Mouse (Mus musculus): Measurements from ENCODE around the gene Wnk1. TPM values are rescaled to one million over a fixed set of nuclear protein-coding genes. Genes with fewer than 3 reads are reported as not detected.

Gene Wnk1
- total and polyA plus RNA-seq, 3 experiments, result 31.6 to 735 (median 104) TPM

DNA sequence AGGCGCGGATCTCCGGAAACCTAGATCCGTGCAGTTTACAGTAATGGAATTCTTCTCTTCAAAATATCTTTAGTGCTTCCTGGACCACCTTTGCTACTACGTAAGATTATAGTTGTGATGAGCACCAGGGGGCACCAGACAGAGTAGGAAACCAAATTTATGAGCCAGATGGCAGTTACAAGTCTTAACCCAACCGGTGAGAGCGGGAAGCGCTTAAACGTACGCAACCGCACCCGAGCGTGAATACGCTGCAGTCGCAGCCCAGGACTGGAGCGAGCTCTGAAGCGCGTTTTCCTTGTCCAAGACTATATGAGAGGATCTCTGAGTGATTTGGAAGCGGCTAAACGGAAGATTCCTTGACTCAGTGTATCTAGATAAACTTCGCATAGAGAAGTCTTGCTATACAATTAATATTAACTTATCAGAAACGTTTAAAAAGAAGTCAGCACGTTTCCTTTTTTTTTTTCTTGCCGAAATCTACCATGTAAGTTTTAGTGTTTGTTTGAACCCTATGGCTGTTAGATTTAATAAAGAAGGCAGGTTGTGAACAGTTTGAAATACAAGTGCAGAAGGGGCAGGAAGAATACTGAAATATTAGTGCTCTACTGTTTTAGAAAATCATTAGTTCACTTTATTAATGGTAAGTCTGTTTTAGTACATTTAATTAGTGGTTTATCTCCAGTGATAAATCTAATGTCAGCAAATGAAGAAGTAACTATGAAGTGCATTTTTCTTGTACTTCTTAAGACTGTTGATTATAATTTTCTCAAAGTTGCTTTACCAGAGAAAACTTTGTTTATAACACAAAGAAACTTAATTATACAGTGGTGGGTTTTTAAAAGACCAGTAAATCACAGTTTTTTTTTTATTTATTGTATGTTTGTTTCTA, 1.4 kb upstream of the Wnk1 start (continued):
- no peak for TF ChIP-seq MAZ (IDR thresholded peaks at IDR 0.05; ENCODE audit: low read depth, low read length)

DNA sequence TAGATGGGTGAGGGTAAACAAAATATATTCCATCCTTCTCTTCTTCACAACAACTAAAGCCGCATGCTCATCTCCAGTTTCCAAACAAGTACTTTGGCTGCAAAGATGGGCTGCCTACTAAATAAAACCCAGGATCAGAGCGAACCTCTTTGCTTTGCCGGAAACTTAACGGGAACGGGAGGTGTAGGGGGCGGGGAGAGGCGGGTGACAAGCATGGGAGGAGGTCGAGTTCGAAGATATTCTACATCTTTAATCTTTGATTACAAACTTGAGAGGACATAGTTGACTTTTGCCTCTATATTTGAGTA, 738 bp upstream of the Wnk1 start:
- Histone ChIP-seq H3K9me3 (replicated peaks; ENCODE audit: insufficient read depth, low read length) (no peaks in the 10 kb centered on the region), H3K4me1 (ENCODE audit: control insufficient read depth in 1 of 2, insufficient read depth in 2 of 2, low read length in 2 of 2) (no peaks in the 10 kb centered on the region; a peak in 1 of 4 replicates), H3K4me3 (ENCODE audit: control insufficient read depth in 1 of 2, insufficient read depth in 1 of 2, low read depth in 2 of 2, low read length in 2 of 2) (peak overlapping the region; percentile 56 to 72), H3K79me2 (ENCODE audit: control insufficient read depth, insufficient read depth, low read length, poor library complexity) (peaks cover 36% of the 10 kb centered on the region), H3K27ac (ENCODE audit: control insufficient read depth, low read depth, low read length) (peak overlapping the region; percentile 80), H3K36me3 (ENCODE audit: control insufficient read depth in 1 of 2, insufficient read depth in 2 of 2, low read length in 2 of 2) (peaks cover 0 to 19% of the 10 kb centered on the region in 2 experiments; a peak in 2 of 4 replicates), H3K27me3 (ENCODE audit: control insufficient read depth in 1 of 2, insufficient read depth in 2 of 2, low read length in 2 of 2) (no peaks in the 10 kb centered on the region), H3K9ac (ENCODE audit: control insufficient read depth, low read depth, low read length, poor library complexity, severe bottlenecking) (peak overlapping the region; percentile 73)
- TF ChIP-seq CHD2 (IDR thresholded peaks at IDR 0.05; ENCODE audit: low read length) (no peak), MEF2A (IDR thresholded peaks at IDR 0.05; ENCODE audit: extremely low read depth, insufficient replicate concordance, low read depth, low read length, poor library complexity, severe bottlenecking) (no peak), SMC3 (IDR thresholded peaks at IDR 0.05; ENCODE audit: low read depth, low read length) (no peak), NELFE (IDR thresholded peaks at IDR 0.05; ENCODE audit: low read depth, low read length) (peak; percentile 18; the same call in 1 of the 2 replicates), CHD1 (IDR thresholded peaks at IDR 0.05; ENCODE audit: low read depth, low read length) (0 out of 2 replicates have a peak, but pooled peaks have one; percentile 25), POLR2AphosphoS2 (IDR thresholded peaks at IDR 0.05; ENCODE audit: low read length) (no peak), USF1 (IDR thresholded peaks at IDR 0.05; ENCODE audit: low read depth, low read length) (no peak), MXI1 (IDR thresholded peaks at IDR 0.05; ENCODE audit: low read depth, low read length) (peak; percentile 13)
- DNase-seq (ENCODE audit: low read depth, low spot score), result peak; percentile 80

DNA sequence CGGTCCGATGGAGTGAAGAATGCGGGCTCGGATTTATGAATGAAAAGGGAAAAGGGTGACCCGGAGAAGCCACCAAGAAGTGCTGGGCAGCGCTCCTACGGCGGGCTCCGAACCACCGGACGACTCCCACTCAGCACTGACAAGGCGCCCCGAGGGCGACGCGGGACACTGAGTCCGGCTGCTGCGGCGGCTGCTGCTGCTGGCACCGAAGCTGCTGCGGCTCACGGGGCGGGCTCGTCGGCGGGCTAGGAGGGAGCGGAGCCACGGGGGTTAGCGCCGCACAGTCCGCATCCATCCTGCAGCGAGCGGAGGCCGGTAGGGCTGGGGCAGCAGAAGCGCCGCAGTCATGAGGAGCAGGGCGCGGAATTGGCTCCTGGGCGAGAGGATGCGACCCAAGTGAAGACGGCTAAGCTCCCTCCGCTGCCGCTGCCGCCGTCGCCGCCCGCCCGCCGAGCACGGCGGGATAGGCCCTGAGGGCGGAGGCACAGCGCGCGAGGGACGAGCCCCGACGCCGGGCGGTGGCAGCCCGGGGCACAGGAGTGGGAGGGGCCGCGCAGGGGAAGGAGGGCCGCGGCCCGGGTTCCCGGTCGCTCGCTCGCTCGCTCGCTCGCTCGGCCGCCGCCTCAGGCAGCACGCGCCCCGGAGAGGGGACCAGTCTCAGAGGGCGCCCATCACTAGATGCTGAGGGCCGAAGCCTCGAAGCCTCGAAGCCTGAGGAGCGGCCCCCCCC, 671 bp downstream of the Wnk1 start:
- Histone ChIP-seq H3K9ac (ENCODE audit: control insufficient read depth, low read depth, low read length, poor library complexity, severe bottlenecking) (peak overlapping the region; percentile 98), H3K36me3 (ENCODE audit: control insufficient read depth in 1 of 2, insufficient read depth in 2 of 2, low read length in 2 of 2) (peaks cover 0 to 28% of the 10 kb centered on the region in 2 experiments; a peak in 2 of 4 replicates), H3K9me3 (replicated peaks; ENCODE audit: insufficient read depth, low read length) (no peaks in the 10 kb centered on the region), H3K4me3 (ENCODE audit: control insufficient read depth in 1 of 2, insufficient read depth in 1 of 2, low read depth in 2 of 2, low read length in 2 of 2) (peak overlapping the region; percentile 64 to 94), H3K79me2 (ENCODE audit: control insufficient read depth, insufficient read depth, low read length, poor library complexity) (peaks cover 45% of the 10 kb centered on the region), H3K27ac (ENCODE audit: control insufficient read depth, low read depth, low read length) (peak overlapping the region; percentile 53), H3K27me3 (ENCODE audit: control insufficient read depth in 1 of 2, insufficient read depth in 2 of 2, low read length in 2 of 2) (no peaks in the 10 kb centered on the region), H3K4me1 (ENCODE audit: control insufficient read depth in 1 of 2, insufficient read depth in 2 of 2, low read length in 2 of 2) (peaks cover 0 to 10% of the 10 kb centered on the region in 2 experiments; a peak in 3 of 4 replicates)
- peak; percentile 73 for DNase-seq (ENCODE audit: low read depth, low spot score)
- TF ChIP-seq NRF1 (IDR thresholded peaks at IDR 0.05; ENCODE audit: insufficient read depth, low read depth, low read length, poor library complexity, severe bottlenecking) (0 out of 2 replicates have a peak, but pooled peaks have one; percentile 27), GATA1 (IDR thresholded peaks at IDR 0.05; ENCODE audit: low read depth, low read length) (no peak), MAZ (IDR thresholded peaks at IDR 0.05; ENCODE audit: low read depth, low read length) (peak; percentile 12; the same call in 1 of the 2 replicates), ETS1 (IDR thresholded peaks at IDR 0.05; ENCODE audit: low read depth, low read length) (0 out of 2 replicates have a peak, but pooled peaks have one; percentile 4)
